Comparison of ENCODE assay signal across 8 mouse cellular contexts in the genomic region with DNA sequence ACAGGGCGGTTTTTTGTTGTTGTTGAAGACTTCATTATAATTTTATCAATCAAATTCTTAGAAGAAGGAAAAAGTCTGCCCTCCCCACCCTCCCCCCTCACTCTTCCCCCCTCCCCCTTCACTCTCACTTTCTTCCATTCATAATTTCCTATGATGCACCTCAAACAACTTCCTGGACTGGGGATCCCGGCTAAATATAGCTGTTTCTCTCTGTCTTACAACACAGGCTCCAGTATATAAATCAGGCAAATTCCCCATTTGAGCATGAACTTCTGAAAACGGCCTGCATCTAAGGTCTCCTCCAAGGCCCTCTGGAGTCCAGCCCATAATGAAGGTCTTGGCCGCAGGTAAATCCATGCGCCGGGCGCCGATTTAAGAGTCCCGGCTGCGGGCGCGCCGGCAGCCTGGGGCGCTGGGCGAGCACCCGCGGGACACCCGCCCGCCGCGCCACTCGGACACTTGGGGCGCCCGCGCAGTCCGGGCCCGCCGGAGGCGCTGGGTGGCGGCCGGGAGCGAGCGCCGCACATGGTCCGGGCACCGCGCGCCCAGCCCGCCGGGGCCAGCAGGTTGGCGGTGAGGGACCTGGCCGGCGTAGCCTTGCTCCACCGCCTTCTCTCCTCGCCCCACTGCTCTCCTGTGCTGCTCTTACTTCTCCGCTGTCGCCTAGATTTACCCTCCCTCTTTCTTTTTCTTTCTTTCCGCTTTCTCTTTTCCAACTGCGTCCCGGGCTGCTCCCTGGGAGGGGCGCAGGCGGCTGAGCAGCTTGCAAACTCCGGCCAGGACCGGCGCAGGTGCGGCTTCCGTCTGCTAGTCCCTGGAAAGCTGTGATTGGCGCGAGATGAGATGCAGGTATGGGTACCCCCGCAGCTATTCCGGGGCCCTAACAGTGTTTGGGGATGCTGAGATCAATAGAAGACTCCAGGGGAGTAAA. TPM values are rescaled to one million over a fixed set of nuclear protein-coding genes. Genes with fewer than 3 reads are reported as not detected.
DNase-seq lines count a peak whose midpoint lies in the region; ATAC-seq and TF ChIP-seq lines count a peak whose summit lies in the region.

No protein-coding gene starts in this region.

- H3K36me3 ChIP-seq in heart, embryonic 11.5 days (ENCODE audit: control insufficient read depth, insufficient read depth, low read length): no peaks in the 10 kb centered on the region
- H3K36me3 ChIP-seq in kidney, embryonic 14.5 days (ENCODE audit: control insufficient read depth, insufficient read depth, low read length): no peaks in the 10 kb centered on the region
- H3K36me3 ChIP-seq in stomach, postnatal 0 days (ENCODE audit: control insufficient read depth, insufficient read depth, low read length): no peaks in the 10 kb centered on the region

- H3K4me1 ChIP-seq in bone marrow macrophage, adult 2 months (ENCODE audit: control insufficient read depth, insufficient read depth, low read length): 0 out of 2 replicates have a peak, but pooled peaks cover 3% of the 10 kb centered on the region
- H3K4me1 ChIP-seq in heart, embryonic 11.5 days (ENCODE audit: control insufficient read depth, insufficient read depth, low read length): peaks cover 21% of the 10 kb centered on the region
- H3K4me1 ChIP-seq in kidney, embryonic 14.5 days (ENCODE audit: control insufficient read depth, insufficient read depth, low read length): peaks cover 27% of the 10 kb centered on the region; the same call in 1 of the 2 replicates
- peaks cover 16% of the 10 kb centered on the region; the same call in 1 of the 2 replicates for H3K4me1 ChIP-seq in stomach, postnatal 0 days (replicated peaks; ENCODE audit: control insufficient read depth, insufficient read depth)

- peak overlapping the region; percentile 63 for H3K9ac ChIP-seq in heart, embryonic 11.5 days (ENCODE audit: low read depth, low read length)
- H3K9ac ChIP-seq in kidney, embryonic 14.5 days (ENCODE audit: low read depth, low read length): peak overlapping the region; percentile 63
- H3K9ac ChIP-seq in stomach, postnatal 0 days (ENCODE audit: low read length): peak overlapping the region; percentile 75

- TF ChIP-seq CTCF in left cerebral cortex, adult 2 months (IDR thresholded peaks at IDR 0.05): no peak; the same call in 1 of the 2 replicates
- TF ChIP-seq CTCF in bone marrow macrophage, adult 2 months (IDR thresholded peaks at IDR 0.05; ENCODE audit: low read depth, low read length): no peak
- TF ChIP-seq CTCF in stomach, postnatal 0 days (IDR thresholded peaks at IDR 0.05; ENCODE audit: low read depth): peak; percentile 20; the same call in 1 of the 2 replicates

- intact Hi-C loops in left cerebral cortex, adult 2 months (cut with DNase I): loop anchor here (10.0 kb wide), 1 partner anchor 598 kb away; no protein-coding TSS in a partner anchor
- intact Hi-C loops in left cerebral cortex, postnatal 10 days (cut with DNase I): loop anchor here (10.0 kb wide), 1 partner anchor 598 kb away; no protein-coding TSS in a partner anchor

- peaks cover 64% of the 10 kb centered on the region for H3K27me3 ChIP-seq in heart, embryonic 11.5 days (ENCODE audit: control insufficient read depth, insufficient read depth, low read length)
- H3K27me3 ChIP-seq in kidney, embryonic 14.5 days (ENCODE audit: control insufficient read depth, insufficient read depth, low read length): peaks cover 23% of the 10 kb centered on the region
- no peaks in the 10 kb centered on the region; the same call in 1 of the 2 replicates for H3K27me3 ChIP-seq in stomach, postnatal 0 days (ENCODE audit: control insufficient read depth, insufficient read depth, low read length)

- H3K4me2 ChIP-seq in heart, embryonic 11.5 days: peak overlapping the region; percentile 92
- peak overlapping the region; percentile 91 for H3K4me2 ChIP-seq in kidney, embryonic 14.5 days (replicated peaks; ENCODE audit: low read depth, low read length)
- H3K4me2 ChIP-seq in stomach, postnatal 0 days (replicated peaks; ENCODE audit: low read depth): peak overlapping the region; percentile 87

- no peak overlapping the region for H3K27ac ChIP-seq in left cerebral cortex, adult 2 months
- H3K27ac ChIP-seq in bone marrow macrophage, adult 2 months (ENCODE audit: insufficient read depth, low read depth, low read length): no peak overlapping the region
- H3K27ac ChIP-seq in heart, embryonic 11.5 days (ENCODE audit: low read depth, low read length): no peak overlapping the region
- H3K27ac ChIP-seq in kidney, embryonic 14.5 days (ENCODE audit: low read depth, low read length): no peak overlapping the region
- H3K27ac ChIP-seq in stomach, postnatal 0 days (replicated peaks): peak overlapping the region; percentile 85

- no peak for TF ChIP-seq EP300 in stomach, postnatal 0 days (optimal IDR thresholded peaks at IDR 0.05)

- WGBS in heart, embryonic 11.5 days (ENCODE audit: insufficient replicate concordance): 2% methylated on average over 54 of the region's 61 CpGs
- WGBS in kidney, embryonic 14.5 days: under 1% methylated on average over 60 of the region's 61 CpGs
- WGBS in stomach, postnatal 0 days: under 1% methylated on average over 58 of the region's 61 CpGs

- no peaks in the 10 kb centered on the region for H3K9me3 ChIP-seq in heart, embryonic 11.5 days (replicated peaks; ENCODE audit: control insufficient read depth, low read length)
- no peaks in the 10 kb centered on the region for H3K9me3 ChIP-seq in kidney, embryonic 14.5 days (ENCODE audit: control insufficient read depth, low read length)
- no peaks in the 10 kb centered on the region for H3K9me3 ChIP-seq in stomach, postnatal 0 days (ENCODE audit: control insufficient read depth, low read length)

- peak overlapping the region; percentile 51 for H3K4me3 ChIP-seq in left cerebral cortex, adult 2 months
- H3K4me3 ChIP-seq in bone marrow macrophage, adult 2 months (ENCODE audit: insufficient read depth, low read length): peak overlapping the region; percentile 65
- H3K4me3 ChIP-seq in heart, embryonic 11.5 days (ENCODE audit: low read depth, low read length): peak overlapping the region; percentile 62
- H3K4me3 ChIP-seq in kidney, embryonic 14.5 days (ENCODE audit: low read length): peak overlapping the region; percentile 53
- peak overlapping the region; percentile 66 for H3K4me3 ChIP-seq in stomach, postnatal 0 days (ENCODE audit: low read depth, low read length)

- TF ChIP-seq POLR2A in bone marrow macrophage, adult 2 months (IDR thresholded peaks at IDR 0.05; ENCODE audit: borderline replicate concordance, low read depth, low read length): no peak

- DNase-seq in left cerebral cortex, adult 2 months (ENCODE audit: extremely low spot score in 1 of 2, low spot score in 2 of 2): peak in 1 of 2 experiments; percentile 30
- no peak for DNase-seq in left cerebral cortex, postnatal 10 days (ENCODE audit: extremely low spot score in 1 of 2, low spot score in 2 of 2)
- DNase-seq in lung, postnatal 36 days: peak; percentile 57
- peak; percentile 79 for DNase-seq in stomach, postnatal 0 days (ENCODE audit: low spot score)
- DNase-seq in right cerebral cortex, postnatal 25 days: no peak

- ATAC-seq in heart, embryonic 11.5 days (replicated peaks; ENCODE audit: insufficient number of reproducible peaks, low FRiP score, low TSS enrichment): no peak
- ATAC-seq in kidney, embryonic 14.5 days (ENCODE audit: low FRiP score, low TSS enrichment): peak; percentile 66
- peak; percentile 79 for ATAC-seq in stomach, postnatal 0 days (ENCODE audit: low FRiP score, low TSS enrichment)

RNA-seq across cellular contexts. Expression of a gene that starts 9.2 kb away (rescaled TPM):
- 1 to 10 TPM in 1 of 2 experiments, under 1 TPM in 1; 0.70 to 1.2 TPM for total RNA-seq in left cerebral cortex, adult 2 months (2021)
- total RNA-seq in left cerebral cortex, postnatal 10 days (2021): under 1 TPM in 1 of 2 experiments, not detected in 1; 0.09 TPM
- polyA plus RNA-seq in bone marrow macrophage, adult 2 months (2012; ENCODE audit: insufficient read depth, insufficient read length, missing spikeins): 0.21 TPM in 1 of 2 replicates, not detected in the other
- polyA plus RNA-seq in heart, embryonic 11.5 days (2014; fragmentation: Nextera tagmentation; extraction: Ambion mirVana): 0.06 and 0.11 TPM in 2 replicates
- polyA plus RNA-seq in kidney, embryonic 14.5 days (2014; fragmentation: Nextera tagmentation; extraction: Ambion mirVana): not detected in 2 replicates
- polyA plus RNA-seq in stomach, postnatal 0 days (2015; fragmentation: Nextera tagmentation; extraction: Ambion mirVana): 0.61 and 1.1 TPM in 2 replicates

RNA-seq across cellular contexts. Expression of a gene that starts 30.3 kb away (rescaled TPM):
- not detected for total RNA-seq in left cerebral cortex, adult 2 months (2021)
- not detected for total RNA-seq in left cerebral cortex, postnatal 10 days (2021)
- polyA plus RNA-seq in bone marrow macrophage, adult 2 months (2012; ENCODE audit: insufficient read depth, insufficient read length, missing spikeins): 5.3 and 6.2 TPM in 2 replicates
- polyA plus RNA-seq in heart, embryonic 11.5 days (2014; fragmentation: Nextera tagmentation; extraction: Ambion mirVana): 0.10 and 0.11 TPM in 2 replicates
- not detected in 2 replicates for polyA plus RNA-seq in kidney, embryonic 14.5 days (2014; fragmentation: Nextera tagmentation; extraction: Ambion mirVana)
- polyA plus RNA-seq in stomach, postnatal 0 days (2015; fragmentation: Nextera tagmentation; extraction: Ambion mirVana): 0.05 and 0.11 TPM in 2 replicates

RNA-seq across cellular contexts. Expression of a gene that starts 48.5 kb away (rescaled TPM):
- 1 to 10 TPM; 3.9 to 4.2 TPM for total RNA-seq in left cerebral cortex, adult 2 months (2021)
- total RNA-seq in left cerebral cortex, postnatal 10 days (2021): 1 to 10 TPM; 2.1 to 5.2 TPM
- 4.1 and 5.4 TPM in 2 replicates for polyA plus RNA-seq in bone marrow macrophage, adult 2 months (2012; ENCODE audit: insufficient read depth, insufficient read length, missing spikeins)
- 2.2 and 2.5 TPM in 2 replicates for polyA plus RNA-seq in heart, embryonic 11.5 days (2014; fragmentation: Nextera tagmentation; extraction: Ambion mirVana)
- 2.7 and 5.3 TPM in 2 replicates for polyA plus RNA-seq in kidney, embryonic 14.5 days (2014; fragmentation: Nextera tagmentation; extraction: Ambion mirVana)
- 9.6 and 9.7 TPM in 2 replicates for polyA plus RNA-seq in stomach, postnatal 0 days (2015; fragmentation: Nextera tagmentation; extraction: Ambion mirVana)

Comparison
In these comparisons a context has a peak if more than half of its experiments do, and no peak if none do; other contexts are left out.
1. DNase-seq: peak in lung, postnatal 36 days (single experiment) and stomach, postnatal 0 days (single experiment); none in left cerebral cortex, postnatal 10 days (0 of 2) and right cerebral cortex, postnatal 25 days (single experiment).
2. Peak in every context shown above with its lines, with median percentiles within 50 percentile points of each other: H3K4me3 ChIP-seq, H3K4me2 ChIP-seq and H3K9ac ChIP-seq.